Mouse (Mus musculus) erythroblast, embryonic 14.5 days (primary cell): ENCODE measurements around the gene Rab33b. TPM values are rescaled to one million over a fixed set of nuclear protein-coding genes. Genes with fewer than 3 reads are reported as not detected.

Experiments
- H3K27me3 ChIP-seq: 2 replicates; pipeline ENCODE4 v1.6.1; 2012; ENCODE audit warnings: inconsistent platforms; ENCODE audit not compliant: control insufficient read depth
- H3K36me3 ChIP-seq: 2 replicates; pipeline ENCODE4 v1.6.1; 2012; ENCODE audit warnings: mild to moderate bottlenecking, inconsistent platforms; ENCODE audit not compliant: control insufficient read depth
- H3K4me1 ChIP-seq: 2 replicates; pipeline ENCODE4 v1.6.1; 2012; ENCODE audit warnings: inconsistent platforms; ENCODE audit not compliant: control insufficient read depth
- H3K4me3 ChIP-seq: replicated peaks from 2 replicates; pipeline ENCODE3; 2012; ENCODE audit warnings: moderate library complexity, mild to moderate bottlenecking, inconsistent platforms
- H3K9me3 ChIP-seq: 2 replicates; pipeline ENCODE4 v1.6.1; 2012; ENCODE audit warnings: low read length, inconsistent platforms, mixed read lengths; ENCODE audit not compliant: control insufficient read depth
- GATA1 ChIP-seq: IDR thresholded peaks from 2 replicates; pipeline ENCODE4 v1.6.1; 2012; ENCODE audit warnings: low read length, inconsistent platforms, mixed read lengths
- TAL1 ChIP-seq: IDR thresholded peaks from 3 replicates; pipeline ENCODE4 v1.6.1; 2012; ENCODE audit warnings: low read length, inconsistent platforms, mixed read lengths
- polyA plus RNA-seq: library from polyadenylated mRNA; stranded (reverse); fragments of >175 nt; gene quantifications from 2 replicates; pipeline ENCODE4 v1.2.3, GENCODE M21; 2012

Rab33b gene
- polyA plus RNA-seq, 1 experiment, result 0.18 TPM

DNA sequence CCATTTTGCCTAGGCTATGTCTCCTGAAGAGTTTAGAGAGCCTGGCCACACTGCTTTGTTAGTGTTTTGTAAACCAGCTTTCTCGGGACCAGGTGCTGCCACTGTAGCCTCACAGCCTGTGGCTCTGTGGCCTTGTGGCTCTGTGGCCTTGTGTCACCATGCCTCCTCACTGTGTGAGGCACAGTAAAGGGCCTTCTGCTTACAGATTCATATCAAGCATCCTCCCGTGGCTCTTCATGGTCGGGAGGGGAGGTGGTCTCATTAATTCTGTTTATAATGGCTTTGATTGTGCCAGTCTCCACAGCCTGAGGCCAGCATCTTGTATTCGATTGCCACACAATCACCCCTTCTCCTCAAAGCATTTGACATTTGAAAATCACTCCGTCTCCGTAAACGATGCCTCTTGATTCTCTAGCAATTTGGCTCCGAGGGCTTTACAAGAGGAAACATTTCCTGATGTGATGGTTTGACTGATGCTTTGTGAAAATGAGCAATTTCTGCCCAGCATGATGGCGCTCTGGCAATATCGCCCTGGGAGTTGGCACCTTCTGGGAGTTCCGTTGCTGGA, 20.7 kb downstream of the Rab33b start:
- no peaks in the 10 kb centered on the region; the same call in 1 of the 2 replicates for H3K27me3 ChIP-seq
- H3K9me3 ChIP-seq, result no peaks in the 10 kb centered on the region
- H3K36me3 ChIP-seq, result no peaks in the 10 kb centered on the region
- H3K4me3 ChIP-seq, result no peak overlapping the region
- H3K4me1 ChIP-seq, result no peaks in the 10 kb centered on the region
- TF ChIP-seq TAL1, result no peak
- no peak for TF ChIP-seq GATA1

DNA sequence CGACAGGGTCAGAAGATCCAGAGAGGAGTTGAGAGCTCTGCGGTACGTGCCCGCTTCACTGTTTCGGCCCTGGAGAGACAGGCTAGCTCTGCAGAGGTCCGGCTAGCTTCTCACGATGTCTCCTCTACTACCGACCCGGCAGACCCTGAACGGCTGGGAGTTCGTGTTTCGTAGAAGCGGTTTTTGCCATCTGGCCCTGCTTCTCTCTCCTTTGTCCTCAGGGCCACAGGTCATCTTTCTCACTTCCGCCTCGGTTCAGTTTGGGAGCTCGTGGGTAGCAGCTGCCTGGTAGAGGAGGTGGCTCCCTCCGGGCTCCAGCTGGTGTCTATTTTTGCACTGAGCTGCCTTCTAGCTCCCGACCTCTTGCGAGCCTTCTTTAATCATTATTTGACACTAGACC, 21.7 kb downstream of the Rab33b start:
- Histone ChIP-seq H3K36me3 (no peaks in the 10 kb centered on the region), H3K27me3 (no peaks in the 10 kb centered on the region; the same call in 1 of the 2 replicates), H3K9me3 (no peaks in the 10 kb centered on the region), H3K4me1 (no peaks in the 10 kb centered on the region), H3K4me3 (no peak overlapping the region)
- TF ChIP-seq GATA1 (no peak), TAL1 (no peak)

DNA sequence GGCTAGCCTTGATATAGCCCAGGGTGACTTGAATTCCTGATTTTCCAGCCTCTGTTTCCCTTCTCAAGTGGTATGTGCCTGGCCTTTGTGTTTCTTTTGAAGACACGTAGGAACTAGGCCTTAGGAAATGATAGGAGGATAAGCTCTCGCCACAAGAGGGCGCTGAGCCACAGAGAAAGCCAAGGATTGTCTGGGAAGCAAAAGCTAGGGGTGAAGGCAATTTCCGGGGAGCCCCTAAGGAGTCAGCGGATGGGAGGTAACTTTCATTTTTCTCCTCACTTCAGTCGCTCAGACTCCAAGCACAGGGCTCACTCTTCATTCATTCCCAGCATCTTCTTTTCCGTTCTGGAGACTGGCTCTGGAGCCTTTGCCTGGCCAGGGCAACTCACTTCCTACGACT, 27.2 kb downstream of the Rab33b start:
- Histone ChIP-seq H3K27me3 (no peaks in the 10 kb centered on the region; the same call in 1 of the 2 replicates), H3K4me1 (peaks cover 4% of the 10 kb centered on the region), H3K36me3 (no peaks in the 10 kb centered on the region), H3K9me3 (no peaks in the 10 kb centered on the region), H3K4me3 (peak overlapping the region; percentile 42)
- TF ChIP-seq GATA1, result no peak
- no peak for TF ChIP-seq TAL1

DNA sequence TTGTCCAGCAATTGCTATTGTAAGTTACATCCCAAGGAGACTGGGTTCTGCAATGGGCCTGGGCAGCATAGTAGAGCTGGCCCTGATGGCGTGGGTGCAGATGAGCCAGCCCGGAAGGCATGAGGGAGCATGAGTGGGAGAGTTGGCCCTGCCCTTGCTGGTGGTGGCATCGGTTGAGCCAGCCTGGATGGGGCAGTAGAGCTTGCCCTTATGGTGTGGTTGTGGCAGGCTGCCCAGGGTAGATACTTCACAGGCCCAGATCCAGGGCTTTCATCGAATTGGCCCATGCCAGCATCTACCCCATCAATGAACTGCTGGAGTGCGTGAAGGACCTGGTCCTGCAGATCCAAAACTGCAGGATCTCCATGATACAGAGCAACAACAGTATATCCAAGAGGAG, 28.3 kb downstream of the Rab33b start:
- H3K36me3 ChIP-seq, result no peaks in the 10 kb centered on the region
- H3K4me3 ChIP-seq, result no peak overlapping the region
- TF ChIP-seq TAL1 (no peak), GATA1 (no peak)
- no peaks in the 10 kb centered on the region for H3K9me3 ChIP-seq
- H3K4me1 ChIP-seq, result peaks cover 7% of the 10 kb centered on the region
- H3K27me3 ChIP-seq, result no peaks in the 10 kb centered on the region; the same call in 1 of the 2 replicates

DNA sequence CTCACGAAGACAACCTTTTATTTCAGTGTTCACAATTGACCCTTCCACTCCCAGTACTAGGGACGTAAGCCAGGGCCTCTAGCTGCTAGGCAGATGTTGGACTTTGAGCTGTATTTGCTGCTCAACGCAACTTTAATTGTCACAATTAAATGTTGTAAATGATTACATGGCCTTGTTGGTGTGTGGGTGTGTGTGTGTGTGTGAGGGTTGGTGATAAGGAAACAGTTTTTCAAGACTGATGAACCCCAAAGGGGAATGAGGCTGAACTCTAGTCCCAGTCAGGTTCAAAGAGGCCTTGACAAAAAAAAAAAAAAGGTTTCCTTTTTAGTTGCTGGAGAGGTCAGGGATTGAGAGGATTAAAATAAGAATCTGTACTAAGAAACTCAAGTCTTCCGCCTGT, 33.7 kb downstream of the Rab33b start:
- Histone ChIP-seq H3K27me3 (no peaks in the 10 kb centered on the region), H3K36me3 (peaks cover 3% of the 10 kb centered on the region), H3K4me3 (no peak overlapping the region), H3K4me1 (peaks cover 30% of the 10 kb centered on the region), H3K9me3 (no peaks in the 10 kb centered on the region)
- TF ChIP-seq GATA1 (no peak), TAL1 (no peak)

DNA sequence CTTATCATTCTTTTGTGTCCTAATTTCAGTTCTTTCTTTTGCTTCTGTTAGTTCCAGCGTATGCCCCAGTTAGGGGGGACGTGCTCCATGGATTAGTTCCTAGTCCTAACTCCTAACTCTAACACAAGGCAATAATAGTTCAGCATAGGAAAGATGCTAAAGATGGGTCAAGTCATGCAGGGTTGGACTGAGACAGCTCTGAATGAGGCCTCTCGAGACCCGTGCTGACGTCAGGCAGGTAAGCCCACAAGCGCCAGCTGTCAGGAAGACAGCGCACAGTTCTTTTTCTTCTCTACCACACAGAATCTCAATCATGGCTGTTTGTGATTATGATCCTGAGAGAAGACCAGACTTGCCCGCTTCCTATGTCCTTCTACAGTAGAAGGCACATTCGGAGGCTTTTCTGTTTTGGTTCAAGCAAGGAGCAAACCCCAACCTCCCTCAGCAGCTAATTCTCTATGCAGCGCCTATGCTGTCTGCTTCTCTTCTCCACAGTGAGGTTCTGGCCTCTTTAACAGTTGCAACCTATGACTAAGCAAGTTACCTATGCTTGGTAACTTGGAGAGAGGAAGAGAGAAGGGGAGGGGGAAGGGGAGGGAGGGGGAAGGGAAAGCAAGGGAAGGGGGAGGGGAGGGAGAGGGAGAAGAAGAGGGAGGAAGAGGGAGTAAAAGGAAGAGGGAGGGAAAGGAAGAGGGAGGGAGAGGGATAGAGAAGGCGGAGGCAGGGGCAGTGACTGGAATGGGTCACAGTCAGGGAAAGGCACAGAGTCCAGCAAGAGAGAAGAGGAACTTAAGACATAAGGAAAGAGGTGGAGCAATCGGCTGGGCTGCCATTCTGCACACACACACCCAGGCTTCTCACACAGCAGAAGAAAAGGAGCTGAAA, 34.4 kb downstream of the Rab33b start:
- Histone ChIP-seq H3K27me3 (no peaks in the 10 kb centered on the region), H3K9me3 (no peaks in the 10 kb centered on the region), H3K4me3 (peak overlapping the region; percentile 43), H3K36me3 (peaks cover 3% of the 10 kb centered on the region), H3K4me1 (peaks cover 30% of the 10 kb centered on the region)
- no peak for TF ChIP-seq GATA1
- TF ChIP-seq TAL1, result no peak

DNA sequence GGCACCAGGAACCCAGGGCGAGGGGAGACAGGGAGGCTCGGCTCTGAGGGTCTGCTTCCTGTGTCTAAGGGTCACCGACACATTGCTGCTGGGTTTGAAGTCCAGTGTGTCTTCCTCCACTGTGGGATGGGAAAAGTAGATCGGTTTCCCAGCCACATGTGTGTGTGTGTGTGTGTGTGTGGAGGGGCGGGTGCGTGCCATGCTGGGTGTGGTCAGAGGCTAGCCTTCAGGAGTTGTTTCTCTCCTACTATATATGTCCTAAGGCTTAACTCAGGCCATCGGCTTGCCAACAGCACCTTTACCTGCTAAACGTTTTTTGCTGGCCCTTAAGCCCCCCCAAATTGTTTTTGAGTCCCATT, 35.0 kb downstream of the Rab33b start:
- no peak for TF ChIP-seq TAL1
- no peak for TF ChIP-seq GATA1
- H3K36me3 ChIP-seq, result peaks cover 7% of the 10 kb centered on the region
- peaks cover 30% of the 10 kb centered on the region for H3K4me1 ChIP-seq
- no peaks in the 10 kb centered on the region for H3K9me3 ChIP-seq
- no peaks in the 10 kb centered on the region for H3K27me3 ChIP-seq
- H3K4me3 ChIP-seq, result peak overlapping the region; percentile 43

DNA sequence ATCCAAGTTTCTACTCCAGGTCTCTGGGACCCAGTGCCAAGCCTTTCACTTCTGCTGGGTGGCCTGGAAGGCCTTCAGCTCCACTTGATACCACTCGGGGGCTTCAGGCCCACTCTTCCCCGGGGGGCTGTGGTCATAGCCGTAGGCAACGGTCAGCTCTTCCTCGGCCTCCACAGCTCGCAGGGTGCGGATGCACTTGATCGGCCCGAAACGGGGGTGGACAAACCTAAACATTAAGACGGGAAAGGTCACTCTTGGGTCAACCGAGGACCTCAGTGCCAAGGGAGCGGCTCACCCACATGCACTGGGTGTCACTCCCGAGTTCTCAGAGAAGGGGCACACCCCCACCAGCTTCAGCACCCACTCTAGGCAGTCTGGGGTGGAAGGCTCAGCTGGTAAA, 37.5 kb downstream of the Rab33b start:
- Histone ChIP-seq H3K4me3 (no peak overlapping the region), H3K27me3 (no peaks in the 10 kb centered on the region), H3K36me3 (peaks cover 17% of the 10 kb centered on the region), H3K9me3 (no peaks in the 10 kb centered on the region), H3K4me1 (peaks cover 30% of the 10 kb centered on the region)
- TF ChIP-seq TAL1 (no peak), GATA1 (no peak)

DNA sequence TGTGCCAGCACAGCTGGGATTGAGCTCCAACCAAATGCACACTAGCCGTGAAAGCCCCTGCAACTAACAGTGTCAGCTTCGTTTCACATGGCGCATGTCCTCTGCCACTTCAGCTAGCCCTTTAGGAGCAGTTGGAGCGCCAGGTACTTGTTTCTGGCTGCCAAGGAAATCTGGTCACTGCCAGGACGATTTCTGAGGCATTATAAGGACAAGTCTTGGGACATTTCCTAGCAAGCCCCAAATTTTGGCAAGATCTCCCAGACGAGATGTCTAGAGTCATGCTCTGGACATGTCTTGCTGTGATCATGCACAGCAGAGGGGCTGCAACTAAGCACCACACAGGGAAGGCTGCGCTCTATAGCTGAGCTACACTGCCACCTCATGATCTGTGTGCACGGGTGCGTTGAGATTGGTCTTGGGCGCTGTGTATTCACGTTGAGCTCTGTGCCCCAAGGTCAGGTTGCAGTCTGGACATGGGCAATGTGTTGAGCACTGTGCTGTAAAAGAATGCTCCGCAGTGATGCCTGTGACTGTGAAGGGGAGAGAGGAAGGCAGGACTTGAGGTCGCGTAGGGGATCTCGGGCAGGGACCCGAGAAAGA, 41.6 kb downstream of the Rab33b start:
- TF ChIP-seq GATA1, result no peak
- no peak for TF ChIP-seq TAL1
- Histone ChIP-seq H3K36me3 (peaks cover 32% of the 10 kb centered on the region), H3K9me3 (no peaks in the 10 kb centered on the region), H3K4me1 (no peaks in the 10 kb centered on the region), H3K4me3 (no peak overlapping the region), H3K27me3 (no peaks in the 10 kb centered on the region)
